In the genomic region with DNA sequence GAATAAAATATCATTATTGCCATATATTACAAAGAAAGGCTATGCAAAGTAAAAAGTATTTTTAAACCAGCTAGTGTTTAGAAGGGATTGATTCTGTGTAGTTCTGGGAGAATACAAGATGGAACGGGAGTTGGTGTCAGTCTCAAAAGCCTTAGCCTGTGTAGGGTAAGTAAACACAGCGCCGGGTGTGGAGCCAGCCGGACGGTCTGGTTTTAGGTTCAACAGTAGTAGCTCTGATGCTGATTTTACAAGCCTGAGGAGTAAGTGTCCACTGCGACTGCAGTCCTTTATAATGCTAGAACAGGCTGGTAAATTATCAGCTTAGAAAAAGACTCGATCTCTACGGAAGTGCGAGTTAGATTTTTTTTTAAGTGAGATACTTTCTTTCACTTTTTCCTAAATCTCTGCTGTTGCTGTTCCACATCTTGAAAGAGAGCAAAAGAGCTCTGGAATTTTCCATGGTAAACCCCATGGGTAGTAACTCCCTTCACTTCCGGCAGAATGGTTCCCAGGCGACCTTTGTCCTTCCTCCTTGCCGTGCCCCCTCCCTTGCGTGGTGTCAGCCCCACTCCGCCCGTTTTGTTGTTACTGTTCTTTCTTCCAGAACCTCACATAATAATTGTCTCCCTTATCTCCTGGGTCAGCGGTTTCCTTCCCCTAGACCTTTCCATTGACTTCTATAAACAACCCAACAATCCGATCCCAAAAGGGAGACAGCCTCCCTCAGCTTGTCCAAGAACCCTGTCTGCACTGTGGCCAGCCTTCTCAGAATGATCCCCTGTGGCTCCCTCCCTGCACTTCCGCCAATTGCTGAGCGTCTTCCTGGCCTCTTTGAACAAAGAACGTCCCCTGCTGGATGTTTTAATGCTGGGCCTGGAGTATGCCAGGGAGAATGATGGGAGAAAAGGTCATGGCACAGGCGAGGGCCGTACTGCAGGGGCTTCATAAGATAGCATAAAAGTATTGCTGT, we compare ENCODE assay signal across 9 mouse cellular contexts. TPM values are rescaled to one million over a fixed set of nuclear protein-coding genes. Genes with fewer than 3 reads are reported as not detected.
A peak's percentile ranks its signal among the peaks of the same experiment; 100 is the strongest.
DNase-seq lines count a peak whose midpoint lies in the region; ATAC-seq lines count a peak whose summit lies in the region.
"Had no signal": no experiment of that assay in that cellular context is flagged by ENCODE, and none has a peak within 500 bp of the region (broad histone marks: within the 10 kb centered on the region; RNA-seq: fewer than 3 reads in every experiment).

No protein-coding gene starts in this region.

- H3K36me3 ChIP-seq in heart, embryonic 12.5 days: peaks cover 47% of the 10 kb centered on the region
- no peaks in the 10 kb centered on the region for H3K36me3 ChIP-seq in stomach, embryonic 16.5 days (ENCODE audit: control insufficient read depth, insufficient read depth, low read length)

- 58% methylated on average over 22 of the region's 22 CpGs for WGBS in heart, embryonic 12.5 days
- WGBS in stomach, embryonic 16.5 days: 56% methylated on average over 22 of the region's 22 CpGs

- peak; percentile 14 for DNase-seq in urinary bladder, postnatal 25 days (ENCODE audit: low spot score)
- no peak for DNase-seq in urinary bladder, postnatal 4 days (ENCODE audit: low spot score in 2 of 2)
- peak; percentile 86 to 89 for DNase-seq in kidney, postnatal 36 days
- no peak for DNase-seq in spleen, postnatal 10 days (ENCODE audit: low spot score in 2 of 2)
- no peak for DNase-seq in layer of hippocampus, postnatal 36 days

- H3K27ac ChIP-seq in heart, embryonic 12.5 days (ENCODE audit: poor library complexity, severe bottlenecking): peak overlapping the region; percentile 76
- peak overlapping the region; percentile 29; the same call in 1 of the 2 replicates for H3K27ac ChIP-seq in stomach, embryonic 16.5 days (ENCODE audit: low read length)
- H3K27ac ChIP-seq: limb, embryonic 15.5 days had no signal

- H3K9ac ChIP-seq in heart, embryonic 12.5 days: no peak overlapping the region
- H3K9ac ChIP-seq in stomach, embryonic 16.5 days (ENCODE audit: low read length): no peak overlapping the region
- H3K9ac ChIP-seq: limb, embryonic 15.5 days had no signal

- H3K4me3 ChIP-seq in heart, embryonic 12.5 days: no peak overlapping the region
- H3K4me3 ChIP-seq in stomach, embryonic 16.5 days (replicated peaks; ENCODE audit: low read length): no peak overlapping the region
- H3K4me3 ChIP-seq: limb, embryonic 15.5 days had no signal

- H3K27me3 ChIP-seq in heart, embryonic 12.5 days (replicated peaks): no peaks in the 10 kb centered on the region
- no peaks in the 10 kb centered on the region for H3K27me3 ChIP-seq in stomach, embryonic 16.5 days (ENCODE audit: control insufficient read depth, insufficient read depth, low read length)
- H3K27me3 ChIP-seq: limb, embryonic 15.5 days had no signal

- peak; percentile 88 for ATAC-seq in heart, embryonic 12.5 days (ENCODE audit: insufficient number of reproducible peaks, low FRiP score)
- peak; percentile 76; the same call in 1 of the 2 replicates for ATAC-seq in stomach, embryonic 16.5 days (ENCODE audit: insufficient read depth, low FRiP score)
- ATAC-seq in megakaryocyte-erythroid progenitor cell, adult 5-6 weeks (replicated peaks; ENCODE audit: low FRiP score, low TSS enrichment, poor library complexity, severe bottlenecking): no peak

- no peak overlapping the region for H3K4me2 ChIP-seq in heart, embryonic 12.5 days
- peak overlapping the region; percentile 26; the same call in 1 of the 2 replicates for H3K4me2 ChIP-seq in stomach, embryonic 16.5 days (ENCODE audit: low read depth, low read length)
- H3K4me2 ChIP-seq: limb, embryonic 15.5 days had no signal

- no peaks in the 10 kb centered on the region for H3K4me1 ChIP-seq in heart, embryonic 12.5 days (replicated peaks)
- no peaks in the 10 kb centered on the region for H3K4me1 ChIP-seq in stomach, embryonic 16.5 days (ENCODE audit: control insufficient read depth, insufficient read depth, low read length)

- H3K9me3 ChIP-seq in heart, embryonic 12.5 days (replicated peaks): no peaks in the 10 kb centered on the region
- no peaks in the 10 kb centered on the region for H3K9me3 ChIP-seq in stomach, embryonic 16.5 days (replicated peaks; ENCODE audit: control insufficient read depth, low read length)
- H3K9me3 ChIP-seq: limb, embryonic 15.5 days had no signal

RNA-seq across cellular contexts. Expression of a gene that starts 41.8 kb away (rescaled TPM):
- 7.9 and 8.4 TPM in 2 replicates for polyA plus RNA-seq in heart, embryonic 12.5 days (2016; fragmentation: Nextera tagmentation; extraction: Ambion mirVana)
- polyA plus RNA-seq in stomach, embryonic 16.5 days (2015; fragmentation: Nextera tagmentation; extraction: Ambion mirVana): 6.3 and 7.4 TPM in 2 replicates
- total RNA-seq in layer of hippocampus, postnatal 36 days (2021): 10 to 100 TPM; 19.4 to 21.2 TPM
- 1.5 and 9.1 TPM in 2 replicates for total RNA-seq in megakaryocyte-erythroid progenitor cell, adult 5-6 weeks (2014; fragmentation: Nextera tagmentation)
- total RNA-seq in megakaryocyte-erythroid progenitor cell, adult 5-6 weeks (2017): 2.1 and 5.8 TPM in 2 replicates

RNA-seq across cellular contexts. Expression of a gene that starts 50.4 kb away (rescaled TPM):
- 18.8 and 21.5 TPM in 2 replicates for polyA plus RNA-seq in heart, embryonic 12.5 days (2016; fragmentation: Nextera tagmentation; extraction: Ambion mirVana)
- 7.2 and 8.5 TPM in 2 replicates for polyA plus RNA-seq in stomach, embryonic 16.5 days (2015; fragmentation: Nextera tagmentation; extraction: Ambion mirVana)
- total RNA-seq in layer of hippocampus, postnatal 36 days (2021): 10 to 100 TPM; 62.7 to 63.2 TPM
- total RNA-seq in megakaryocyte-erythroid progenitor cell, adult 5-6 weeks (2014; fragmentation: Nextera tagmentation): 16.9 and 18.0 TPM in 2 replicates
- 11.9 and 25.2 TPM in 2 replicates for total RNA-seq in megakaryocyte-erythroid progenitor cell, adult 5-6 weeks (2017)

Comparison
In these comparisons a context has a peak if more than half of its experiments do, and no peak if none do; other contexts are left out.
1. DNase-seq: peak in urinary bladder, postnatal 25 days (single experiment) and kidney, postnatal 36 days (2 of 2); none in urinary bladder, postnatal 4 days (0 of 2), spleen, postnatal 10 days (0 of 2) and layer of hippocampus, postnatal 36 days (0 of 2).